Mouse (Mus musculus) myocyte (in vitro differentiated cells): ENCODE results near the gene Sult2b1. TPM values are rescaled to one million over a fixed set of nuclear protein-coding genes. Genes with fewer than 3 reads are reported as not detected.

Experiments
- H3K27me3 ChIP-seq: one replicate; pipeline ENCODE4 v1.6.1; 2011; ENCODE audit not compliant: control insufficient read depth, insufficient read depth, insufficient read length
- H3K36me3 ChIP-seq: one replicate; pipeline ENCODE4 v1.6.1; 2011; ENCODE audit not compliant: control insufficient read depth, insufficient read depth
- H3K4me2 ChIP-seq: one replicate; pipeline ENCODE4 v1.6.1; 2011; ENCODE audit warnings: low read depth, control low read depth
- H3K4me3 ChIP-seq: one replicate; pipeline ENCODE4 v1.5.1; 2011; ENCODE audit warnings: mild to moderate bottlenecking, control low read depth, moderate library complexity
- H3K79me2 ChIP-seq: one replicate; pipeline ENCODE4 v1.6.1; 2011; ENCODE audit not compliant: control insufficient read depth, insufficient read depth
- H3ac ChIP-seq: one replicate; pipeline ENCODE4 v1.6.1; 2011; ENCODE audit not compliant: control insufficient read depth, insufficient read length
- CEBPB ChIP-seq: IDR thresholded peaks from 2 replicates; pipeline ENCODE4 v1.6.1; 2011; ENCODE audit warnings: mild to moderate bottlenecking, moderate library complexity; ENCODE audit not compliant: poor library complexity, insufficient read depth, severe bottlenecking
- E2F4 ChIP-seq: IDR thresholded peaks from one replicate; pipeline ENCODE4 v1.6.1; 2011; ENCODE audit warnings: mild to moderate bottlenecking, control low read depth, moderate library complexity; ENCODE audit not compliant: insufficient read depth
- MAX ChIP-seq: IDR thresholded peaks from one replicate; pipeline ENCODE4 v1.6.1; 2011; ENCODE audit warnings: low read depth, mild to moderate bottlenecking, control low read depth
- MYOD1 ChIP-seq, 3 experiments: IDR thresholded peaks; one replicate each; pipeline ENCODE4 v1.6.1; 2011; ENCODE audit warnings: control low read depth in 2 of 3, low read depth in 2 of 3, mild to moderate bottlenecking in 2 of 3, moderate library complexity in 1 of 3; ENCODE audit not compliant: insufficient read length in 2 of 3, control insufficient read depth in 1 of 3
- MYOG ChIP-seq, 3 experiments: IDR thresholded peaks; one replicate each; pipeline ENCODE4 v1.6.1; 2011; ENCODE audit warnings: control low read depth in 2 of 3, low read depth in 2 of 3, mild to moderate bottlenecking in 2 of 3; ENCODE audit not compliant: insufficient read length in 2 of 3, control insufficient read depth in 1 of 3, insufficient read depth in 1 of 3
- POLR2A ChIP-seq: IDR thresholded peaks from one replicate; pipeline ENCODE4 v1.6.1; 2011; ENCODE audit warnings: low read depth, mild to moderate bottlenecking, control low read depth, moderate library complexity; ENCODE audit not compliant: insufficient read length
- POLR2AphosphoS2 ChIP-seq: IDR thresholded peaks from one replicate; pipeline ENCODE4 v1.6.1; 2011; ENCODE audit warnings: low read depth, control low read depth; ENCODE audit not compliant: insufficient read length
- REST ChIP-seq: IDR thresholded peaks from one replicate; pipeline ENCODE4 v1.6.1; 2011; ENCODE audit warnings: mild to moderate bottlenecking, control low read depth, moderate library complexity; ENCODE audit not compliant: insufficient read depth, insufficient read length
- SRF ChIP-seq: IDR thresholded peaks from one replicate; pipeline ENCODE4 v1.6.1; 2011; ENCODE audit warnings: low read depth; ENCODE audit not compliant: control insufficient read depth, insufficient read length
- TCF12 ChIP-seq: IDR thresholded peaks from one replicate; pipeline ENCODE4 v1.6.1; 2011; ENCODE audit warnings: mild to moderate bottlenecking, control low read depth; ENCODE audit not compliant: poor library complexity, insufficient read depth, severe bottlenecking
- TCF3 ChIP-seq: IDR thresholded peaks from one replicate; pipeline ENCODE4 v1.6.1; 2011; ENCODE audit warnings: low read depth, control low read depth; ENCODE audit not compliant: insufficient read length
- USF1 ChIP-seq: IDR thresholded peaks from one replicate; pipeline ENCODE4 v1.6.1; 2011; ENCODE audit warnings: low read depth, mild to moderate bottlenecking, control low read depth, moderate library complexity
- polyA plus RNA-seq: library from polyadenylated mRNA; unstranded; fragments of >200 nt; fragmentation: generic; extraction: Trizol; gene quantifications from one replicate; pipeline ENCODE4 v1.2.1, GENCODE M21; 2012; ENCODE audit warnings: missing spikeins

Gene Sult2b1
- polyA plus RNA-seq, 1 experiment = 0.47 TPM

- peak overlapping the region; percentile 8 for H3K4me3 ChIP-seq
These were observed 84.0 kb downstream of the Sult2b1 start for GRCm38 (mm10) chr7:45700301-45701015.

GRCm38 (mm10) chr7:45699523-45700141 lies 84.8 kb downstream of the Sult2b1 start, which contains the start of gene Car11:
Car11 (plus strand) TSS chr7:45699843.
- Histone ChIP-seq H3K79me2 (no peaks in the 10 kb centered on the region), H3K36me3 (no peaks in the 10 kb centered on the region), H3ac (no peak within 1 kb of the TSS), H3K4me3 (peak within 1 kb of the TSS; percentile 8), H3K4me2 (peak within 1 kb of the TSS; percentile 69), H3K27me3 (peaks cover 16% of the 10 kb centered on the region)
- TF ChIP-seq CEBPB (no peak), MYOG (IDR thresholded peaks at IDR 0.05; ENCODE audit: control insufficient read depth in 1 of 3, insufficient read depth in 1 of 3, insufficient read length in 2 of 3, low read depth in 2 of 3) (no peak), TCF3 (no peak), MAX (no peak), POLR2AphosphoS2 (no peak), MYOD1 (IDR thresholded peaks at IDR 0.05; ENCODE audit: control insufficient read depth in 1 of 3, insufficient read length in 2 of 3, low read depth in 2 of 3) (no peak), REST (no peak), TCF12 (no peak), POLR2A (no peak), SRF (no peak), E2F4 (no peak), USF1 (no peak)

More at GRCm38 (mm10) chr7:45700301-45701015, 84.0 kb downstream of the Sult2b1 start:
- Histone ChIP-seq H3K79me2 (no peaks in the 10 kb centered on the region), H3ac (no peak overlapping the region), H3K4me2 (peak overlapping the region; percentile 69), H3K36me3 (no peaks in the 10 kb centered on the region), H3K27me3 (peaks cover 16% of the 10 kb centered on the region)
- TF ChIP-seq TCF3 (no peak), E2F4 (no peak)

GRCm38 (mm10) chr7:45697894-45698293 lies 86.6 kb downstream of the Sult2b1 start:
- H3K4me3 ChIP-seq = no peak overlapping the region
- H3K4me2 ChIP-seq = no peak overlapping the region
- no peaks in the 10 kb centered on the region for H3K36me3 ChIP-seq
- TF ChIP-seq MYOD1 (IDR thresholded peaks at IDR 0.05; ENCODE audit: control insufficient read depth in 1 of 3, insufficient read length in 2 of 3, low read depth in 2 of 3) (no peak), E2F4 (no peak), MYOG (IDR thresholded peaks at IDR 0.05; ENCODE audit: control insufficient read depth in 1 of 3, insufficient read depth in 1 of 3, insufficient read length in 2 of 3, low read depth in 2 of 3) (no peak), CEBPB (no peak), TCF3 (no peak), USF1 (no peak)
- peaks cover 16% of the 10 kb centered on the region for H3K27me3 ChIP-seq
- H3ac ChIP-seq = no peak overlapping the region
- H3K79me2 ChIP-seq = no peaks in the 10 kb centered on the region

GRCm38 (mm10) chr7:45695098-45695497 lies 89.4 kb downstream of the Sult2b1 start:
- Histone ChIP-seq H3K79me2 (no peaks in the 10 kb centered on the region), H3K4me2 (no peak overlapping the region), H3ac (no peak overlapping the region), H3K4me3 (no peak overlapping the region), H3K27me3 (peaks cover 10% of the 10 kb centered on the region), H3K36me3 (no peaks in the 10 kb centered on the region)
- TF ChIP-seq CEBPB = no peak
- no peak for TF ChIP-seq MYOG (IDR thresholded peaks at IDR 0.05; ENCODE audit: control insufficient read depth in 1 of 3, insufficient read depth in 1 of 3, insufficient read length in 2 of 3, low read depth in 2 of 3)
- no peak for TF ChIP-seq TCF12
- no peak for TF ChIP-seq E2F4
- TF ChIP-seq POLR2AphosphoS2 = no peak
- no peak for TF ChIP-seq SRF
- no peak for TF ChIP-seq MAX
- TF ChIP-seq MYOD1 (IDR thresholded peaks at IDR 0.05; ENCODE audit: control insufficient read depth in 1 of 3, insufficient read length in 2 of 3, low read depth in 2 of 3) = no peak
- no peak for TF ChIP-seq TCF3
- TF ChIP-seq REST = no peak
- no peak for TF ChIP-seq USF1
- no peak for TF ChIP-seq POLR2A

GRCm38 (mm10) chr7:45693921-45694591 lies 90.4 kb downstream of the Sult2b1 start, which contains the start of gene Sec1:
Sec1 (minus strand) TSS chr7:45694402.
- Histone ChIP-seq H3K79me2 (no peaks in the 10 kb centered on the region), H3K36me3 (no peaks in the 10 kb centered on the region), H3K4me3 (no peak within 1 kb of the TSS), H3K4me2 (no peak within 1 kb of the TSS), H3ac (no peak within 1 kb of the TSS), H3K27me3 (no peaks in the 10 kb centered on the region)
- TF ChIP-seq USF1 (no peak), POLR2A (no peak), E2F4 (no peak), TCF12 (no peak), SRF (no peak), MYOD1 (IDR thresholded peaks at IDR 0.05; ENCODE audit: control insufficient read depth in 1 of 3, insufficient read length in 2 of 3, low read depth in 2 of 3) (no peak), TCF3 (no peak), MAX (no peak), REST (no peak), CEBPB (no peak), POLR2AphosphoS2 (no peak)
